Mouse (Mus musculus) hindbrain, embryonic 12.5 days (tissue): Measurements from ENCODE around the gene Flrt1. TPM values are rescaled to one million over a fixed set of nuclear protein-coding genes. Genes with fewer than 3 reads are reported as not detected.
"Not testable (repeated sequence)": the region's sequence is repeated elsewhere in the genome, so short reads cannot be mapped to it uniquely, and the experiment has no call there.

Source experiments
- ATAC-seq: fragments of 200-750 bp; cut with Nextera tagmentation; 2 replicates; pipeline ENCODE4 v1.8.0; 2017; ENCODE audit warnings: moderate TSS enrichment; ENCODE audit not compliant: low FRiP score
- H3K27ac ChIP-seq: fragments of 300-500 bp; sonication (generic); 2 replicates; pipeline ENCODE4 v1.5.1; 2016; ENCODE audit warnings: mild to moderate bottlenecking
- H3K27me3 ChIP-seq: fragments of 300-500 bp; sonication (generic); 2 replicates; pipeline ENCODE4 v1.6.1; 2016; ENCODE audit warnings: mild to moderate bottlenecking
- H3K36me3 ChIP-seq: fragments of 300-500 bp; sonication (generic); 2 replicates; pipeline ENCODE4 v1.6.1; 2016; ENCODE audit warnings: mild to moderate bottlenecking
- H3K4me1 ChIP-seq: fragments of 300-500 bp; sonication (generic); 2 replicates; pipeline ENCODE4 v1.6.1; 2016
- H3K4me2 ChIP-seq: fragments of 300-500 bp; sonication (generic); replicated peaks from 2 replicates; pipeline ENCODE4 v1.6.1; 2016; ENCODE audit warnings: mild to moderate bottlenecking
- H3K4me3 ChIP-seq: fragments of 300-500 bp; sonication (generic); 2 replicates; pipeline ENCODE4 v1.5.1; 2016; ENCODE audit warnings: mild to moderate bottlenecking
- H3K9ac ChIP-seq: fragments of 300-500 bp; sonication (generic); 2 replicates; pipeline ENCODE4 v1.6.1; 2016; ENCODE audit warnings: mild to moderate bottlenecking, moderate library complexity
- H3K9me3 ChIP-seq: fragments of 300-500 bp; sonication (generic); replicated peaks from 2 replicates; pipeline ENCODE4 v1.6.1; 2016; ENCODE audit warnings: mild to moderate bottlenecking
- WGBS: fragments of 180-500 bp; shearing (Covaris S2); methylation state at CpG from one replicate; pipeline ENCODE4 v1.1.7; 2016; 5-methylcytosine and 5-hydroxymethylcytosine counted together
- polyA plus RNA-seq: library from polyadenylated mRNA; unstranded; fragments of >200 nt; fragmentation: Nextera tagmentation; extraction: Ambion mirVana; gene quantifications from 2 replicates; pipeline ENCODE4 v1.2.1, GENCODE M21; 2016

Flrt1 gene
- polyA plus RNA-seq, 1 experiment from 2014 or later = 5.5 TPM

DNA sequence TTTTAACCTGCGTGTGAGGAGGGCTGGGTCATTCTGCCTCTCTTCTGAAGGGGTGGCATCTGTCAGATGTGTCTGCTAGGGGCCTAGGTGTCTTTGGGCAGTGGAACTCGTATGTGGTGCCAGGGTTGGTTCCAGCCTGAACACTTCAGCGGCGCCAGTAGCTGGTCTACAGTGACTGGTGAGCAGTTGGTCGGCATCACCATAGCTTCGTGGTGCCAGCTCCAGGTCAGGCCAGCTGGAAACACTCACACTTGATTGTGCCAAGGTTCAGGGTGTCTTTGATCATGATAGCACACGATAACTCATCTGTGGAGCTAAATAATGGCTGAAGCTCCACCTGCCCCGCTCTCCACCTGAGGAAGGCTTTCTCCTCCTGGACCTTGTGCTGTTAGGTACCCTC, 42.6 kb downstream of the Flrt1 start:
- no peak for ATAC-seq
- H3K27me3 ChIP-seq = peaks cover 38% of the 10 kb centered on the region
- no peak overlapping the region for H3K9ac ChIP-seq
- no peaks in the 10 kb centered on the region for H3K36me3 ChIP-seq
- H3K4me2 ChIP-seq = no peak overlapping the region
- 91% methylated on average over 8 of the region's 8 CpGs for WGBS
- no peak overlapping the region for H3K4me3 ChIP-seq
- H3K9me3 ChIP-seq = no peaks in the 10 kb centered on the region
- no peak overlapping the region for H3K27ac ChIP-seq
- peaks cover 27% of the 10 kb centered on the region for H3K4me1 ChIP-seq

DNA sequence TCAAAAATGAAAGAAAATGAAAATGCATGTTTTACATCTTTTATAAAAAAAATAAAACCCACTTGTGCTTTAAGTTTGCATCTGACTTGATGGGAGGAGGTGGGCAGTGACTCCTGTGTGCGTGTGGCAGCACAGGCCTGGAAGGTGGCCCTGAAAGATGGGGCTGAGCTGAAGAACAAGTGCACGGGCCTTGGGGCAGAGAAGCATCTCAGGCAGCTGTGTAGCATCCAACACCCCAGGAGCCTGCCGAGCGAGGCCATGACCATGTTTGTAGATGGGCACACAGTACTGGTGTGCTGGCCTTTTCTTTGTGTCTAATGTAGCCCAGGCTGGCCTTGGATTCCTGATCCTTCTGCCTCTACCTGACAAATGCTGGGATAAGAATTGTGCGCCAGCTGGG, 43.4 kb downstream of the Flrt1 start:
- Histone ChIP-seq H3K9ac (no peak overlapping the region), H3K4me1 (peaks cover 27% of the 10 kb centered on the region), H3K36me3 (no peaks in the 10 kb centered on the region), H3K27me3 (peaks cover 37% of the 10 kb centered on the region), H3K4me3 (no peak overlapping the region), H3K9me3 (no peaks in the 10 kb centered on the region), H3K27ac (no peak overlapping the region), H3K4me2 (no peak overlapping the region)
- no peak for ATAC-seq
- WGBS = 86% methylated on average over 5 of the region's 5 CpGs

- Histone ChIP-seq H3K27me3 (peaks cover 46% of the 10 kb centered on the region), H3K9ac (no peak overlapping the region), H3K9me3 (no peaks in the 10 kb centered on the region), H3K4me2 (peak overlapping the region; percentile 99), H3K4me3 (peak overlapping the region; percentile 61; the same call in 1 of the 2 replicates), H3K4me1 (peaks cover 24% of the 10 kb centered on the region), H3K27ac (no peak overlapping the region), H3K36me3 (no peaks in the 10 kb centered on the region)
- 59% methylated on average over 6 of the region's 6 CpGs for WGBS
- ATAC-seq = no peak
These were observed 47.0 kb downstream of the Flrt1 start for GRCm38 (mm10) chr19:7058541-7058940.

GRCm38 (mm10) chr19:7057722-7058207, 47.8 kb downstream of the Flrt1 start:
- Histone ChIP-seq H3K27ac (no peak overlapping the region), H3K36me3 (no peaks in the 10 kb centered on the region), H3K9ac (0 out of 2 replicates have a peak overlapping the region, but pooled peaks have one; percentile 9), H3K27me3 (peaks cover 44% of the 10 kb centered on the region), H3K4me3 (peak overlapping the region; percentile 61), H3K4me1 (peaks cover 24% of the 10 kb centered on the region), H3K4me2 (peak overlapping the region; percentile 99), H3K9me3 (no peaks in the 10 kb centered on the region)
- ATAC-seq = peak; percentile 72
- under 1% methylated on average over 15 of the region's 15 CpGs for WGBS

GRCm38 (mm10) chr19:7057126-7057721, 48.3 kb downstream of the Flrt1 start:
- WGBS = 5% methylated on average over 16 of the region's 16 CpGs
- Histone ChIP-seq H3K4me2 (peak overlapping the region; percentile 99), H3K4me3 (peak overlapping the region; percentile 61), H3K27ac (no peak overlapping the region), H3K9me3 (no peaks in the 10 kb centered on the region), H3K36me3 (no peaks in the 10 kb centered on the region), H3K27me3 (peaks cover 44% of the 10 kb centered on the region), H3K9ac (peak overlapping the region; percentile 65), H3K4me1 (peaks cover 24% of the 10 kb centered on the region)
- ATAC-seq = peak; percentile 62

- no peaks in the 10 kb centered on the region for H3K9me3 ChIP-seq
- H3K36me3 ChIP-seq = no peaks in the 10 kb centered on the region
- WGBS = 2% methylated on average over 68 of the region's 72 CpGs
- H3K4me3 ChIP-seq = peak within 1 kb of the TSS; percentile 61
- peak within 1 kb of the TSS; percentile 65 for H3K9ac ChIP-seq
- peak within 1 kb of the TSS; percentile 99 for H3K4me2 ChIP-seq
- peaks cover 24% of the 10 kb centered on the region for H3K4me1 ChIP-seq
- no peak within 1 kb of the TSS for H3K27ac ChIP-seq
- peak; percentile 79 for ATAC-seq
- peaks cover 44% of the 10 kb centered on the region for H3K27me3 ChIP-seq
These were observed 49.1 kb downstream of the Flrt1 start, which contains the start of gene Macrod1 for GRCm38 (mm10) chr19:7056248-7057087. TSS of gene Macrod1 (plus strand) at chr19:7056810.

DNA sequence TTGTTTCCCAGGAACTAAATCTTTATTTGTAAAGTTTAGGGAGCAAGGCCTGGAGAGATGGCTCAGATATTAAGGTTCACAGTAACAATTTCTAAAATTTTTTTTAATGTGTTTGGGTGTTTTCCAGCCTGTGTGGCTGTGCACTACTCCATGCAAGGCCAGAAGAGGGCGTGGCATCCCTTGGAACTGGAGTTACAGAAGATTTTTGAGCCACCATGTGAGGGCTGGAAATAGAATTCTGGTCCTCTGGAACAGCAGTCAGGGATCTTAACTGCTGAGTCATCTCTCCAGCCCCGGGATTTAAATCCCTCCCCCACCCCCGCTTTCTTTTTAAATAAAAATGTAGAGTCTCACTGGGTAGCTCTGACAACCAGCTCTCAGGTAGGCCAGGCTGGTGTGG, 50.4 kb downstream of the Flrt1 start:
- ATAC-seq = no peak
- Histone ChIP-seq H3K27me3 (peaks cover 39% of the 10 kb centered on the region), H3K9ac (no peak overlapping the region), H3K4me3 (no peak overlapping the region), H3K27ac (no peak overlapping the region), H3K9me3 (no peaks in the 10 kb centered on the region), H3K4me1 (peaks cover 24% of the 10 kb centered on the region), H3K36me3 (no peaks in the 10 kb centered on the region), H3K4me2 (no peak overlapping the region)
- 44% methylated on average over 3 of the region's 3 CpGs for WGBS

DNA sequence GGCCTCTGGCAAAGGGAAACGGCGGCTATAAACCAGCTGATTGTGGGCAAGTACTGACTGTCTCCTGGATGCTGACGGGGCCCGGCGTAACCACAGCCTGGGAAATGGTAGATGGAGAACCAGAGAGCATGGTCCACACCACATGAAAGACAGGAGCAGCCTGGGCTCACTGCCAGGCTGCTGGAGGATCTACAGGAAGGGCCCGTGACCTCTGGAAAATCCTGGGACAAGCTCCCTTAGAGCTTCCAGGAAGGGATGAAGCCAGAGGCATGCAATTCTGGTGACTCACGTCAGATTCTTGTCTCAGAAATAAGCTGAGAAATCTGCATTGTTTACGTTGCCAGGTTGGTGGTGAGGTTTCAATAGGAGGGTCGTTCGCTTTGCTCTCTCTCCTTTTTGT, 50.8 kb downstream of the Flrt1 start:
- Histone ChIP-seq H3K9me3 (no peaks in the 10 kb centered on the region), H3K27me3 (peaks cover 37% of the 10 kb centered on the region), H3K4me2 (no peak overlapping the region), H3K4me3 (no peak overlapping the region), H3K9ac (no peak overlapping the region), H3K4me1 (peaks cover 24% of the 10 kb centered on the region), H3K36me3 (no peaks in the 10 kb centered on the region), H3K27ac (no peak overlapping the region)
- no peak for ATAC-seq
- 72% methylated on average over 10 of the region's 10 CpGs for WGBS

GRCm38 (mm10) chr19:7053382-7053781, 52.1 kb downstream of the Flrt1 start:
- H3K9me3 ChIP-seq, H3K36me3 ChIP-seq, H3K9ac ChIP-seq, H3K27ac ChIP-seq, H3K4me3 ChIP-seq, ATAC-seq, H3K4me2 ChIP-seq: not testable (repeated sequence)
- H3K27me3 ChIP-seq = peaks cover 27% of the 10 kb centered on the region
- peaks cover 23% of the 10 kb centered on the region for H3K4me1 ChIP-seq
- 80% methylated on average over 4 of the region's 4 CpGs for WGBS

- ATAC-seq = no peak
These were observed 60.8 kb downstream of the Flrt1 start for GRCm38 (mm10) chr19:7044706-7045105.

DNA sequence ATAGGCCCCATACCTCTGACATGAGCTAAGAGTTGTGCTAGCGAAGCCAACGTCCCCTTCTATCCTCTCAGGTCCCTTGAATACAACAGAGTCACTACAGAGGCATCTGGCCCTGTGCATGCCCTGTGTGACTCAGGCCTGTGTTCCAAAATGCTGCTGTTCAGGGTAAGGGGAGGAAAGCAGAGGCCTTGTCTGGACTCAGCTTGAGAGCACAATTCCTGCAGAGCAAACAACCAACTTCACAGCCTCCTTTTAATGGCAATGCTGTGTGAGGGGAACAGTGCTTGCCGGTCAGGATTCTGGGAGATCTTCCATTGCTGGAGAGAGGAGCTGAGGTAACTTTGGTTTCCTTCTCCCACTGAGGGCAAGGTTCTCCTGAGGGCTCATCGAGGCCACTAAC, 61.2 kb downstream of the Flrt1 start:
- 67% methylated on average over 4 of the region's 4 CpGs for WGBS
- Histone ChIP-seq H3K27me3 (no peaks in the 10 kb centered on the region), H3K36me3 (no peaks in the 10 kb centered on the region), H3K9ac (no peak overlapping the region), H3K4me2 (no peak overlapping the region), H3K4me3 (no peak overlapping the region), H3K4me1 (peaks cover 4% of the 10 kb centered on the region; the same call in 1 of the 2 replicates), H3K9me3 (no peaks in the 10 kb centered on the region), H3K27ac (no peak overlapping the region)
- ATAC-seq = no peak

More at GRCm38 (mm10) chr19:7044706-7045105, 60.8 kb downstream of the Flrt1 start:
- Histone ChIP-seq H3K27ac (no peak overlapping the region), H3K4me2 (no peak overlapping the region), H3K4me1 (peaks cover 4% of the 10 kb centered on the region; the same call in 1 of the 2 replicates), H3K4me3 (no peak overlapping the region), H3K9ac (no peak overlapping the region), H3K27me3 (no peaks in the 10 kb centered on the region), H3K36me3 (no peaks in the 10 kb centered on the region), H3K9me3 (no peaks in the 10 kb centered on the region)
- WGBS = 46% methylated on average over 4 of the region's 4 CpGs
